Mouse (Mus musculus) cerebellum, adult 2 months (tissue): ENCODE measurements at regions not wholly inside any gene's neighbourhood (a gene's known extent, or its start where the extent isn't known, plus 50 kb on each side); places are given as distances from the start of the nearest gene placed in this dataset.

ENCODE experiments used
- CTCF ChIP-seq: fragments of 200-500 bp; IDR thresholded peaks from 2 replicates; pipeline ENCODE4 v1.5.1; 2011; ENCODE audit warnings: low read depth, mild to moderate bottlenecking, control low read depth, low read length, moderate library complexity, borderline replicate concordance; ENCODE audit not compliant: insufficient read depth
- POLR2A ChIP-seq: fragments of 200-500 bp; IDR thresholded peaks from 2 replicates; pipeline ENCODE4 v1.6.1; 2011; ENCODE audit warnings: low read length, control low read depth, borderline replicate concordance; ENCODE audit not compliant: insufficient read depth

DNA sequence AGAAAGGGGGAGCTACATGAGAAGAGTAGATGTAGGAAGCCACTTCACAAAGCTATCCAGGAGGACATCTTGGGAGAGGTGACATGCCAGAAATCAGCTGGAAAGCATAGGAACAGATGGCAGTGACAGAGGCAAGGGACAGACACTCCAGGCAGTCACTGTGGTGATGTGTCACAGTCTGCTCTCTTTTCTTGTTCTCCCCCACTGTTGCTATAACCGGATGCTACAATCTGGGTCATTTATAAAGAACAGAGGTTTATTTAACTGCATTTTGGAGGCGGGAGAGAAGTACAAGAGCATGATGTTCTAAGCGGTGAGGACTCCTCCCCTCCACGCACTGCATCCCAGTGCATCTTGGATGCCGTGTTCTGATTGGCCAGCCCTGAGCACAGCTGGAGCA, 133.8 kb upstream of the Med13l start:
- TF ChIP-seq CTCF (no peak), POLR2A (no peak)
